Mouse (Mus musculus): ENCODE data around the gene Shtn1. TPM values are rescaled to one million over a fixed set of nuclear protein-coding genes. Genes with fewer than 3 reads are reported as not detected.

Shtn1 gene
- total RNA-seq (2021) = 10.9 and 11.7 TPM in 2 replicates
- long read RNA-seq, experiment 1, transcript Shtn1-201 (17 exons, 3,974 nt) = major isoform, 8 of 9 reads
- long read RNA-seq, experiment 1, partial matches to known transcripts = 1 of 9 reads
- long read RNA-seq, experiment 1, other reads (novel, unspliced or antisense) = 0 of 9 reads
- long read RNA-seq, experiment 2, partial matches to known transcripts = 1 of 7 reads
- long read RNA-seq, experiment 2, other reads (novel, unspliced or antisense) = 2 of 7 reads

- peak; percentile 75 for DNase-seq
These were observed at the start of gene Shtn1 for GRCm38 (mm10) chr19:59075472-59076101. Gene Shtn1 (minus strand): TSS chr19:59076100.

GRCm38 (mm10) chr19:59114152-59114551 is 38.3 kb upstream of the Shtn1 start:
- DNase-seq = no peak

GRCm38 (mm10) chr19:59109937-59110336 is 34.0 kb upstream of the Shtn1 start:
- DNase-seq = no peak

GRCm38 (mm10) chr19:59098315-59098714 is 22.4 kb upstream of the Shtn1 start:
- no peak for DNase-seq

- no peak for DNase-seq
These were observed 16.4 kb upstream of the Shtn1 start for GRCm38 (mm10) chr19:59092295-59092694.

- no peak for DNase-seq
These were observed 14.4 kb upstream of the Shtn1 start for GRCm38 (mm10) chr19:59090337-59090736.

- no peak for DNase-seq
These were observed 8.4 kb upstream of the Shtn1 start for GRCm38 (mm10) chr19:59084296-59084695.

GRCm38 (mm10) chr19:59076131-59076530 is 231 bp upstream of the Shtn1 start:
- peak; percentile 39 for DNase-seq

GRCm38 (mm10) chr19:59074841-59075471 is 944 bp downstream of the Shtn1 start:
- DNase-seq = peak; percentile 31

GRCm38 (mm10) chr19:59074381-59074780 is 1.5 kb downstream of the Shtn1 start:
- DNase-seq = no peak

- no peak for DNase-seq
These were observed 2.9 kb downstream of the Shtn1 start for GRCm38 (mm10) chr19:59073006-59073405.

- DNase-seq = no peak
These were observed 3.9 kb downstream of the Shtn1 start for GRCm38 (mm10) chr19:59071979-59072378.

- peak; percentile 39 for DNase-seq
These were observed 4.5 kb downstream of the Shtn1 start for GRCm38 (mm10) chr19:59071396-59071795.

GRCm38 (mm10) chr19:59067652-59068051 is 8.2 kb downstream of the Shtn1 start:
- DNase-seq = no peak

- no peak for DNase-seq
These were observed 9.2 kb downstream of the Shtn1 start for GRCm38 (mm10) chr19:59066670-59067069.

GRCm38 (mm10) chr19:59066115-59066514 is 9.8 kb downstream of the Shtn1 start:
- DNase-seq = no peak

GRCm38 (mm10) chr19:59064616-59065015 is 11.3 kb downstream of the Shtn1 start:
- no peak for DNase-seq

- no peak for DNase-seq
These were observed 12.3 kb downstream of the Shtn1 start for GRCm38 (mm10) chr19:59063568-59063967.

- no peak for DNase-seq
These were observed 17.8 kb downstream of the Shtn1 start for GRCm38 (mm10) chr19:59058105-59058504.

GRCm38 (mm10) chr19:59057366-59057765 is 18.5 kb downstream of the Shtn1 start:
- DNase-seq = no peak

GRCm38 (mm10) chr19:59054632-59054951 is 21.3 kb downstream of the Shtn1 start:
- no peak for DNase-seq

- no peak for DNase-seq
These were observed 21.8 kb downstream of the Shtn1 start for GRCm38 (mm10) chr19:59053931-59054631.
